Mouse (Mus musculus): Measurements from ENCODE around the gene Ahdc1. TPM values are rescaled to one million over a fixed set of nuclear protein-coding genes. Genes with fewer than 3 reads are reported as not detected.

The Ahdc1 gene
- total and polyA plus RNA-seq, 2 experiments from 2014 or later = 11.0 to 115 TPM

DNA sequence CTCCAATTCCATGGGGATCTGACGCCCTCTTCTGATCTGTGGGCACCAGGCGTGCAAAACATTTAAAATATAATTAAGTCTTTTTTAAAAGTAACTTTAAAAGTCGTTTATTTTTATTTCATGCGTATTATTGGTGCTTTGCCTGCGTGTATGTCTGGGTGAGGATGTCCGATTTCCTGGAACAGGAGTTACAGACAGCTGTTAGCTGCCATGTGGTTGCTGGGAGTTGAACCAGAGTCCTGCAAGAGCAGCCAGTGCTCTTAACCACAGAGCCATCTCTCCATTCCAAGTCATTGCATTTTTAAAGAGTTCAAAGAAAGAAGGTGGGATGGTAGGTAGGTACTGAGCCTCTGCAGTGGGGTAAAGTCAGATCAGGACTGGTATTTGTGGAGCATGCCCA is 43.5 kb downstream of the Ahdc1 start:
- TF ChIP-seq CTCF (IDR thresholded peaks at IDR 0.05) = no peak
- DNase-seq (ENCODE audit: low spot score) (no peak), ATAC-seq (ENCODE audit: low FRiP score) (no peak)
- no peak overlapping the region for H3K27ac ChIP-seq (ENCODE audit: low read depth, low read length)
- H3K4me1 ChIP-seq (ENCODE audit: insufficient read depth, low read length) = peaks cover 19% of the 10 kb centered on the region
- no peak overlapping the region for H3K4me3 ChIP-seq (ENCODE audit: low read depth, low read length)
- no peaks in the 10 kb centered on the region for H3K27me3 ChIP-seq (ENCODE audit: insufficient read depth, low read length)
- H3K36me3 ChIP-seq (ENCODE audit: insufficient read depth, low read length) = peaks cover 12% of the 10 kb centered on the region
- H3K9ac ChIP-seq (replicated peaks; ENCODE audit: low read length, poor library complexity, severe bottlenecking) = no peak overlapping the region
- WGBS = 80% methylated on average over 6 of the region's 6 CpGs
- H3K9me3 ChIP-seq (ENCODE audit: low read length) = no peaks in the 10 kb centered on the region
- no peak overlapping the region for H3K4me2 ChIP-seq (ENCODE audit: low read depth, low read length, poor library complexity, severe bottlenecking)

- H3K4me1 ChIP-seq (ENCODE audit: insufficient read depth, low read length) = peaks cover 12% of the 10 kb centered on the region
- H3K27me3 ChIP-seq (ENCODE audit: insufficient read depth, low read length) = no peaks in the 10 kb centered on the region
- H3K4me3 ChIP-seq (ENCODE audit: low read depth, low read length) = no peak overlapping the region
- H3K27ac ChIP-seq (ENCODE audit: low read depth, low read length) = no peak overlapping the region
- H3K36me3 ChIP-seq (ENCODE audit: insufficient read depth, low read length) = peaks cover 12% of the 10 kb centered on the region
- no peak for TF ChIP-seq CTCF (IDR thresholded peaks at IDR 0.05)
- 80% methylated on average over 8 of the region's 8 CpGs for WGBS
- no peak for DNase-seq (ENCODE audit: low spot score)
- no peak overlapping the region for H3K4me2 ChIP-seq (ENCODE audit: low read depth, low read length, poor library complexity, severe bottlenecking)
- no peak for ATAC-seq (ENCODE audit: low FRiP score)
- no peak overlapping the region for H3K9ac ChIP-seq (replicated peaks; ENCODE audit: low read length, poor library complexity, severe bottlenecking)
- H3K9me3 ChIP-seq (ENCODE audit: low read length) = no peaks in the 10 kb centered on the region
Measured at GRCm38 (mm10) chr4:133055163-133055951, 44.3 kb downstream of the Ahdc1 start.

DNA sequence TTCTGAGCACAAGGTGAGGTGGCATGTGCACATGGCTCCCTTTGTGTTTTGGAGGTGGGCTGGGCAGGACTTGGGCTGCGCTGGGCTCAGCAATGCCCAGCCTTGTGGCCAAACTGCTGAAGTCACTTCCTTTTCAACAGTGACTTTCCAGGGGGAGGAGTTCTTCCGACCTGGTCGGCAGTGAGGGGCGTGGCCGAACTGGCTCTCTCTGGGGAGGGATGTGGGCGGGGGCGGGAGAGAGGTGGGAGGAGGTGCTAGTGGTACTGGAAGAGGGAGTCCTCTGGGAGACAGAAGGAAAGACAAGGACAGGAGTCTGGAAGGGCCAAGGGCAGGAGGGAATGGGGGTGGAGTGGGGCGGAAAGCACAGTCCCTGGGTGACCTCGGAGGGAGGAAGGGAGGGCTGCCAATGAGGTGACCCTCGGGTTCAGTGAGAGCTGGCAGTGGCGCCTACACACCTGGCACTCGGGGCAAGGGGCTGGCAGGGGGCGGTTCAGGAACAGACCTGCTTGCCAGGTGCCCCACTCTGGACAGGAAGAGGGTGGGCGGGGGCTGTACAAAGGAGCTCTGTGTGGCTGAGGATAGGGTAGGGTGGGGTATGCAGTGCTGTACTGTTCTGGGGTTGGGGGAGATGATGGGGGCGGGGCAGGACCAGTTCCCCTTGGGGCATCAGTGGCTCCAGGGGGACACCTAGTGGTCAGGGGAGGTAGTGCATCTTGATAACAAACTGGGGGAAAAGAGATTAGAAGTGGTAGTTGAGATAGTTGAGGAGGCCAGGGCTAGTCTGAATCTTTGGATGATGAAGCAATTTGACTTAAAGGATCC is 45.2 kb downstream of the Ahdc1 start:
- no peaks in the 10 kb centered on the region for H3K9me3 ChIP-seq (ENCODE audit: low read length)
- no peak overlapping the region for H3K4me3 ChIP-seq (ENCODE audit: low read depth, low read length)
- no peak overlapping the region for H3K27ac ChIP-seq (ENCODE audit: low read depth, low read length)
- DNase-seq (ENCODE audit: low spot score) = peak; percentile 57
- 0 out of 2 replicates have a peak, but pooled peaks have one; percentile 57 for ATAC-seq (ENCODE audit: low FRiP score)
- peaks cover 8% of the 10 kb centered on the region for H3K4me1 ChIP-seq (ENCODE audit: insufficient read depth, low read length)
- no peak overlapping the region for H3K9ac ChIP-seq (replicated peaks; ENCODE audit: low read length, poor library complexity, severe bottlenecking)
- peak; percentile 82 for TF ChIP-seq CTCF (IDR thresholded peaks at IDR 0.05)
- WGBS = 10% methylated on average over 15 of the region's 15 CpGs
- peaks cover 21% of the 10 kb centered on the region for H3K36me3 ChIP-seq (ENCODE audit: insufficient read depth, low read length)
- no peak overlapping the region for H3K4me2 ChIP-seq (ENCODE audit: low read depth, low read length, poor library complexity, severe bottlenecking)
- no peaks in the 10 kb centered on the region for H3K27me3 ChIP-seq (ENCODE audit: insufficient read depth, low read length)

- no peak for DNase-seq (ENCODE audit: low spot score)
Measured at GRCm38 (mm10) chr4:133057389-133058122, 46.5 kb downstream of the Ahdc1 start.

GRCm38 (mm10) chr4:133058123-133058453 is 47.0 kb downstream of the Ahdc1 start:
- Histone ChIP-seq H3K27ac (ENCODE audit: low read depth, low read length) (no peak overlapping the region), H3K4me3 (ENCODE audit: low read depth, low read length) (no peak overlapping the region), H3K9me3 (ENCODE audit: low read length) (no peaks in the 10 kb centered on the region), H3K27me3 (ENCODE audit: insufficient read depth, low read length) (no peaks in the 10 kb centered on the region), H3K9ac (replicated peaks; ENCODE audit: low read length, poor library complexity, severe bottlenecking) (no peak overlapping the region; the same call in 1 of the 2 replicates), H3K4me2 (ENCODE audit: low read depth, low read length, poor library complexity, severe bottlenecking) (no peak overlapping the region), H3K4me1 (ENCODE audit: insufficient read depth, low read length) (no peaks in the 10 kb centered on the region), H3K36me3 (ENCODE audit: insufficient read depth, low read length) (peaks cover 39% of the 10 kb centered on the region)
- DNase-seq (ENCODE audit: low spot score) (no peak), ATAC-seq (ENCODE audit: low FRiP score) (no peak)
- no peak for TF ChIP-seq CTCF (IDR thresholded peaks at IDR 0.05)
- WGBS = 92% methylated on average over 4 of the region's 4 CpGs

More at GRCm38 (mm10) chr4:133057389-133058122, 46.5 kb downstream of the Ahdc1 start:
- Histone ChIP-seq H3K4me3 (ENCODE audit: low read depth, low read length) (no peak overlapping the region), H3K9me3 (ENCODE audit: low read length) (no peaks in the 10 kb centered on the region), H3K4me1 (ENCODE audit: insufficient read depth, low read length) (no peaks in the 10 kb centered on the region), H3K9ac (replicated peaks; ENCODE audit: low read length, poor library complexity, severe bottlenecking) (no peak overlapping the region; the same call in 1 of the 2 replicates), H3K36me3 (ENCODE audit: insufficient read depth, low read length) (peaks cover 34% of the 10 kb centered on the region), H3K27me3 (ENCODE audit: insufficient read depth, low read length) (no peaks in the 10 kb centered on the region), H3K27ac (ENCODE audit: low read depth, low read length) (peak overlapping the region; percentile 62; the same call in 1 of the 2 replicates), H3K4me2 (ENCODE audit: low read depth, low read length, poor library complexity, severe bottlenecking) (no peak overlapping the region)
- ATAC-seq (ENCODE audit: low FRiP score) = no peak
- no peak for TF ChIP-seq CTCF (IDR thresholded peaks at IDR 0.05)
- 26% methylated on average over 7 of the region's 7 CpGs for WGBS
